ENCODE assay signal across 7 mouse cellular contexts in the genomic region with DNA sequence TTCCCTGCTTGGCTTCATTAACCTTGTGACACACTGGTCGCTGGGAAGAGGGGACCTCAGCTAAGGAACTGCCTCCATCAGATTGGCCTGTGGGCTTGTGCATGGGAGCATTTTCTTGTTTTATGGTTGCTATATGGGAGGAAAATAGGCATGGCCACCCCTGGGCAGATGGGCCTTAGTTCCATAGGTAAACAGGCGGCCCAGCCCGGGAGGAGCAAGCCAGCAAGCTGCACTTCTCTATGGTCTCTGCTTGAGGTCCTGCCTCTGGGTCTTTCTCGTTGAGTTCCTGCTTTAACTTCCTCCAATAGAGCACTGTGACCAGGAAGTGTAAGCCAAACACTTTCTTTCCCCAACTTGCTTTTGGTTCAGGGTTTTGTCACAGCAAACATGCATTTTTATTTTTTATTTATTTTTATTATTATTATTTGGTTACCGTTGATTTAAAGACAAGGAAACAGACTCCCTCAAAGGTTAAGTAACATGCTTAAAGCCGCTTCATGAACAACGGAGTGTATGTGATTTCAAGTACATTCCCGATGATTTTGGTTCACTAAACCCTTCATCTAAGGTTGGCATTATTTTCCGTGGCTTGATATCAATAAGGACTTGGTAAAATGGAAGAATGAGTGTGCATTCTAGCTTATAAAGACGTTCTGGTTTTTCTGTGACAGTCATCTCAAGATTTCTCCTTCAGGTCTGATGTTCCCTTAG. TPM values are rescaled to one million over a fixed set of nuclear protein-coding genes. Genes with fewer than 3 reads are reported as not detected.
A peak's percentile ranks its signal among the peaks of the same experiment; 100 is the strongest.
DNase-seq lines count a peak whose midpoint lies in the region; ATAC-seq and TF ChIP-seq lines count a peak whose summit lies in the region.

No protein-coding gene starts in this region.

- peak; percentile 68 for ATAC-seq in embryonic facial prominence, embryonic 12.5 days (ENCODE audit: insufficient number of reproducible peaks, insufficient read depth, low FRiP score, low TSS enrichment)
- ATAC-seq in heart, postnatal 0 days (ENCODE audit: insufficient read depth, low read depth): peak; percentile 10
- ATAC-seq in liver, embryonic 13.5 days (ENCODE audit: low read depth): peak; percentile 41

- 0 out of 2 replicates have a peak overlapping the region, but pooled peaks have one; percentile 88 for H3K27ac ChIP-seq in embryonic facial prominence, embryonic 12.5 days
- H3K27ac ChIP-seq in heart, postnatal 0 days (ENCODE audit: low read depth): peak overlapping the region; percentile 98
- H3K27ac ChIP-seq in liver, embryonic 13.5 days: peak overlapping the region; percentile 77

- 0 out of 2 replicates have a peak, but pooled peaks cover 2% of the 10 kb centered on the region for H3K36me3 ChIP-seq in embryonic facial prominence, embryonic 12.5 days
- no peaks in the 10 kb centered on the region for H3K36me3 ChIP-seq in heart, postnatal 0 days (replicated peaks; ENCODE audit: control insufficient read depth, insufficient read depth, low read length)
- H3K36me3 ChIP-seq in liver, embryonic 13.5 days: no peaks in the 10 kb centered on the region
- H3K36me3 ChIP-seq in myocyte (ENCODE audit: control insufficient read depth, insufficient read depth): peaks cover 6% of the 10 kb centered on the region

- TF ChIP-seq EP300 in heart, postnatal 0 days (IDR thresholded peaks at IDR 0.05; ENCODE audit: low read depth): no peak

- no peaks in the 10 kb centered on the region for H3K27me3 ChIP-seq in embryonic facial prominence, embryonic 12.5 days
- H3K27me3 ChIP-seq in heart, postnatal 0 days (ENCODE audit: control insufficient read depth, insufficient read depth, low read length): no peaks in the 10 kb centered on the region
- H3K27me3 ChIP-seq in liver, embryonic 13.5 days: no peaks in the 10 kb centered on the region
- H3K27me3 ChIP-seq in myocyte (ENCODE audit: control insufficient read depth, insufficient read depth, insufficient read length): no peaks in the 10 kb centered on the region

- H3K79me2 ChIP-seq in myocyte (ENCODE audit: control insufficient read depth, insufficient read depth): peaks cover 31% of the 10 kb centered on the region

- peaks cover 4% of the 10 kb centered on the region; the same call in 1 of the 2 replicates for H3K4me1 ChIP-seq in embryonic facial prominence, embryonic 12.5 days
- peaks cover 26% of the 10 kb centered on the region for H3K4me1 ChIP-seq in heart, postnatal 0 days (ENCODE audit: control insufficient read depth, insufficient read depth)
- peaks cover 31% of the 10 kb centered on the region for H3K4me1 ChIP-seq in liver, embryonic 13.5 days (replicated peaks)

- TF ChIP-seq POLR2A in myocyte (IDR thresholded peaks at IDR 0.05; ENCODE audit: insufficient read length, low read depth): no peak

- peak overlapping the region; percentile 37 for H3ac ChIP-seq in myocyte (ENCODE audit: control insufficient read depth, insufficient read length)

- WGBS in embryonic facial prominence, embryonic 12.5 days: 61% methylated on average over 10 of the region's 10 CpGs
- WGBS in heart, postnatal 0 days: 58% methylated on average over 10 of the region's 10 CpGs
- WGBS in liver, embryonic 13.5 days (ENCODE audit: insufficient replicate concordance): 45% methylated on average over 10 of the region's 10 CpGs

- peak overlapping the region; percentile 63 for H3K4me3 ChIP-seq in embryonic facial prominence, embryonic 12.5 days
- peak overlapping the region; percentile 67 for H3K4me3 ChIP-seq in heart, postnatal 0 days (ENCODE audit: low read depth, low read length)
- peak overlapping the region; percentile 76 for H3K4me3 ChIP-seq in liver, embryonic 13.5 days (replicated peaks)
- H3K4me3 ChIP-seq in myocyte: peak overlapping the region; percentile 66

- peak; percentile 9 to 38 for DNase-seq in spleen, adult 18-20 months
- no peak for DNase-seq in spleen, adult 12 weeks (ENCODE audit: low spot score)
- DNase-seq in heart, postnatal 0 days (ENCODE audit: low spot score): no peak
- DNase-seq in liver, embryonic 13.5 days: no peak
- DNase-seq in embryo, embryonic 10.5 days (ENCODE audit: low spot score): no peak

- no peaks in the 10 kb centered on the region for H3K9me3 ChIP-seq in embryonic facial prominence, embryonic 12.5 days
- H3K9me3 ChIP-seq in heart, postnatal 0 days (replicated peaks; ENCODE audit: control insufficient read depth, low read length): no peaks in the 10 kb centered on the region
- no peaks in the 10 kb centered on the region for H3K9me3 ChIP-seq in liver, embryonic 13.5 days (replicated peaks)

- no peak for TF ChIP-seq CTCF in heart, postnatal 0 days (IDR thresholded peaks at IDR 0.05; ENCODE audit: low read depth)

- H3K4me2 ChIP-seq in embryonic facial prominence, embryonic 12.5 days (replicated peaks): peak overlapping the region; percentile 51
- peak overlapping the region; percentile 76 for H3K4me2 ChIP-seq in heart, postnatal 0 days (ENCODE audit: low read depth, low read length)
- peak overlapping the region; percentile 73 for H3K4me2 ChIP-seq in liver, embryonic 13.5 days
- H3K4me2 ChIP-seq in myocyte (ENCODE audit: low read depth): peak overlapping the region; percentile 95

- peak overlapping the region; percentile 77; the same call in 1 of the 2 replicates for H3K9ac ChIP-seq in embryonic facial prominence, embryonic 12.5 days
- H3K9ac ChIP-seq in heart, postnatal 0 days (replicated peaks; ENCODE audit: low read depth, low read length): peak overlapping the region; percentile 84
- H3K9ac ChIP-seq in liver, embryonic 13.5 days: peak overlapping the region; percentile 83

TF ChIP-seq in myocyte, 11 proteins besides CTCF, POLR2A, EP300 and RAD21:
- TF ChIP-seq POLR2AphosphoS2 (IDR thresholded peaks at IDR 0.05; ENCODE audit: insufficient read length, low read depth) (no peak), USF1 (IDR thresholded peaks at IDR 0.05; ENCODE audit: low read depth) (no peak), SRF (IDR thresholded peaks at IDR 0.05; ENCODE audit: control insufficient read depth, insufficient read length, low read depth) (no peak), TCF12 (IDR thresholded peaks at IDR 0.05; ENCODE audit: insufficient read depth, poor library complexity, severe bottlenecking) (no peak), MAX (IDR thresholded peaks at IDR 0.05; ENCODE audit: low read depth) (no peak)

RNA-seq across cellular contexts. Expression of a gene that starts 0.7 kb away (rescaled TPM):
- polyA plus RNA-seq in embryonic facial prominence, embryonic 12.5 days (2016; fragmentation: Nextera tagmentation; extraction: Ambion mirVana): 17.2 and 19.3 TPM in 2 replicates
- total RNA-seq in heart, postnatal 0 days (2014; rRNA removed; ENCODE audit: low replicate concordance): 241 and 242 TPM in 2 replicates
- polyA plus RNA-seq in heart, postnatal 0 days (2015; fragmentation: Nextera tagmentation; extraction: Ambion mirVana): 69.0 and 75.0 TPM in 2 replicates
- polyA plus RNA-seq in liver, embryonic 13.5 days (2015; fragmentation: Nextera tagmentation; extraction: Ambion mirVana): 4.4 and 6.0 TPM in 2 replicates
- polyA plus RNA-seq in myocyte (2012; fragmentation: generic; extraction: Trizol): 35.8 TPM

RNA-seq across cellular contexts. Expression of a gene that starts 50.6 kb away (rescaled TPM):
- polyA plus RNA-seq in embryonic facial prominence, embryonic 12.5 days (2016; fragmentation: Nextera tagmentation; extraction: Ambion mirVana): 11.1 and 11.7 TPM in 2 replicates
- total RNA-seq in heart, postnatal 0 days (2014; rRNA removed; ENCODE audit: low replicate concordance): 3.2 and 4.4 TPM in 2 replicates
- polyA plus RNA-seq in heart, postnatal 0 days (2015; fragmentation: Nextera tagmentation; extraction: Ambion mirVana): 9.8 and 9.9 TPM in 2 replicates
- 37.6 and 46.4 TPM in 2 replicates for polyA plus RNA-seq in liver, embryonic 13.5 days (2015; fragmentation: Nextera tagmentation; extraction: Ambion mirVana)
- polyA plus RNA-seq in myocyte (2012; fragmentation: generic; extraction: Trizol): 12.7 TPM

Comparison
In these comparisons a context has a peak if more than half of its experiments do, and no peak if none do; other contexts are left out.
1. DNase-seq: peak in spleen, adult 18-20 months (2 of 2); none in spleen, adult 12 weeks (single experiment), heart, postnatal 0 days (single experiment), liver, embryonic 13.5 days (single experiment) and embryo, embryonic 10.5 days (single experiment).
2. ATAC-seq: peak in every context shown above with its lines; median percentile 68 in embryonic facial prominence, embryonic 12.5 days; 41 in liver, embryonic 13.5 days; 10 in heart, postnatal 0 days.
3. Peak in every context shown above with its lines, with median percentiles within 50 percentile points of each other: H3K27ac ChIP-seq, H3K4me2 ChIP-seq, H3K4me3 ChIP-seq and H3K9ac ChIP-seq.